Mouse (Mus musculus): Measurements from ENCODE around the gene Ptprcap.

DNA sequence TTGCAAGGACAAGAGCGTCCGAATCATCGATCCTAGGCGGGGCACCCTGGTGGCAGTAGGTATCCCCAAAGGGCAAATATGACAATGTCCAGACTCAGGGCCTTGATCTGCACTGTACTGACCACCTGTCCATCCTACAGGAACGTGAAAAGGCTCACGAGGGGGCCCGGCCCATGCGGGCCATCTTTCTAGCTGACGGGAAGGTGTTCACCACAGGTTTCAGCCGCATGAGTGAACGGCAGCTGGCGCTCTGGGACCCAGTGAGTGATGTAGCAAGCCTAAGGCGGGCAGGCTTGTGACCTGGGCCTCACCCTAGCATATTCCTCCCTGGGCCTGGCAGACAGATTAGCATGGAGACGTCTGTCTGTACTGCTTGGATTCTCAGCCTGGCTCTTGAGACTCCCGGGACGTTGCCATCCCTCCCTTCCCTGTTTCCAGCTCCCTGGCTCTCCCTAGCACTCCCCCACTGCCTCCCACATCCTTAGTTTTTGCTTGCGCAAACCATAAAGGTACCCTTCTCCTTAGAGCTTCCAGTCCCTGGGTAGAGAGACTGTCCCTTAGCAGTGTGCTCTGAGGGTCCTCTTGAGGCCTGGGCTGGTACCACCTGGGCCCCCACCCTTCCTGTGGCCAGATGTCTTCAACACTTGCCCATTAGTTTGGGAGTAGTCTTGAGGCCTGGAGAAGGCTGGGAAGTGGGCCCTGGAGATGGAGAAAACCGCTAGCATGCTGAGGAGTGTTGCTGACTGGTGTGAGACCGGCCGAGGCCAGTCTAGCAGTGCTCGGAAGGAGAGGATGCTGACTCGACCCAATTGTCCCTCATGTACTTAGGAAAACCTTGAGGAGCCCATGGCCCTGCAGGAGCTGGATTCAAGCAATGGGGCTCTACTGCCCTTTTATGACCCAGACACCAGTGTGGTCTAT is 2.6 kb upstream of the Ptprcap start:
- TF ChIP-seq CTCF (IDR thresholded peaks at IDR 0.05) (no peak), EP300 (IDR thresholded peaks at IDR 0.05; ENCODE audit: insufficient read depth, low read depth, low read length) (no peak)
